Mouse (Mus musculus) heart, postnatal 25 days (tissue): Measurements from ENCODE around the gene Ap1g2. TPM values are rescaled to one million over a fixed set of nuclear protein-coding genes. Genes with fewer than 3 reads are reported as not detected.
A peak's percentile ranks its signal among the peaks of the same experiment; 100 is the strongest.

Experiments used
- DNase-seq: peaks from one replicate; pipeline ENCODE4 v3.0.0; 2022; ENCODE audit warnings: low spot score
- intact Hi-C: fragments of 180-260 bp; cut with DNase I; formaldehyde crosslinking; loops from one replicate; pipeline ENCODE4 v1.15.1; 2025
- total RNA-seq, 2 experiments: library from RNA; stranded (reverse); gene quantifications; 2 replicates each; pipeline ENCODE4 v1.2.3; 2021

Gene Ap1g2
- total RNA-seq, 2 experiments from 2014 or later = 4.4 to 4.6 TPM

GRCm38 (mm10) chr14:55114759-55115701 lies 8.6 kb upstream of the Ap1g2 start:
- DNase-seq = no peak
- intact Hi-C loops = loop anchor here (2.0 kb wide), 1 partner anchor 20 kb away; the partner anchor contains the start of gene Thtpa

GRCm38 (mm10) chr14:55113975-55114645 lies 7.7 kb upstream of the Ap1g2 start:
- DNase-seq = no peak
- intact Hi-C loops = loop anchor here (2.0 kb wide), 1 partner anchor 19 kb away; the partner anchor contains the start of gene Thtpa

- DNase-seq = no peak
- intact Hi-C loops = no loop called here
These were observed 7.1 kb upstream of the Ap1g2 start for GRCm38 (mm10) chr14:55113351-55113974.

GRCm38 (mm10) chr14:55111720-55112119 lies 5.3 kb upstream of the Ap1g2 start:
- DNase-seq = no peak
- intact Hi-C loops = no loop called here

GRCm38 (mm10) chr14:55110076-55110475 lies 3.7 kb upstream of the Ap1g2 start:
- DNase-seq = no peak
- intact Hi-C loops = no loop called here

- no peak for DNase-seq
- intact Hi-C loops = no loop called here
These were observed 2.9 kb upstream of the Ap1g2 start for GRCm38 (mm10) chr14:55109048-55109873.

GRCm38 (mm10) chr14:55108202-55108870 lies 1.9 kb upstream of the Ap1g2 start:
- no peak for DNase-seq
- intact Hi-C loops = no loop called here

- DNase-seq = no peak
- intact Hi-C loops = no loop called here
These were observed 597 bp upstream of the Ap1g2 start for GRCm38 (mm10) chr14:55106990-55107389.

- DNase-seq = no peak
- intact Hi-C loops = no loop called here
These were observed 1.0 kb downstream of the Ap1g2 start for GRCm38 (mm10) chr14:55105386-55105785.

- no peak for DNase-seq
- intact Hi-C loops = no loop called here
These were observed 2.0 kb downstream of the Ap1g2 start for GRCm38 (mm10) chr14:55104365-55104764.

- intact Hi-C loops = no loop called here
- DNase-seq = no peak
These were observed 4.1 kb downstream of the Ap1g2 start for GRCm38 (mm10) chr14:55102253-55102785.

- intact Hi-C loops = no loop called here
- no peak for DNase-seq
These were observed 4.8 kb downstream of the Ap1g2 start for GRCm38 (mm10) chr14:55101592-55101991.

- no peak for DNase-seq
- intact Hi-C loops = loop anchor here (5.0 kb wide), 1 partner anchor 196 kb away; no protein-coding TSS in a partner anchor
These were observed 8.3 kb downstream of the Ap1g2 start for GRCm38 (mm10) chr14:55098067-55098466.

- no peak for DNase-seq
- intact Hi-C loops = loop anchor here (1.0 to 5.0 kb wide), 2 partner anchors 73 to 195 kb away; no protein-coding TSS in a partner anchor
These were observed 8.7 kb downstream of the Ap1g2 start for GRCm38 (mm10) chr14:55097646-55098045.

GRCm38 (mm10) chr14:55096573-55097087 lies 9.8 kb downstream of the Ap1g2 start:
- DNase-seq = no peak
- intact Hi-C loops = loop anchor here (1.0 to 5.0 kb wide), 2 partner anchors 72 to 194 kb away; no protein-coding TSS in a partner anchor

- intact Hi-C loops = loop anchor here (2.0 to 5.0 kb wide), 3 partner anchors 17 to 193 kb away; no protein-coding TSS in a partner anchor
- no peak for DNase-seq
These were observed 10.7 kb downstream of the Ap1g2 start for GRCm38 (mm10) chr14:55095671-55096070.

- no peak for DNase-seq
- intact Hi-C loops = loop anchor here (2.0 to 5.0 kb wide), 3 partner anchors 16 to 193 kb away; no protein-coding TSS in a partner anchor
These were observed 11.1 kb downstream of the Ap1g2 start for GRCm38 (mm10) chr14:55095263-55095662.

GRCm38 (mm10) chr14:55094704-55095231 lies 11.6 kb downstream of the Ap1g2 start, which contains the start of gene Thtpa:
Gene Thtpa, plus strand, starts transcription at chr14:55094784.
- peak; percentile 52 for DNase-seq
- intact Hi-C loops = loop anchor here (2.0 to 5.0 kb wide), 3 partner anchors 16 to 192 kb away; no protein-coding TSS in a partner anchor
